Mouse (Mus musculus): ENCODE measurements around the gene Arhgef1.
"Not testable (repeated sequence)": the region's sequence is repeated elsewhere in the genome, so short reads cannot be mapped to it uniquely, and the experiment has no call there.

The Arhgef1 gene

DNA sequence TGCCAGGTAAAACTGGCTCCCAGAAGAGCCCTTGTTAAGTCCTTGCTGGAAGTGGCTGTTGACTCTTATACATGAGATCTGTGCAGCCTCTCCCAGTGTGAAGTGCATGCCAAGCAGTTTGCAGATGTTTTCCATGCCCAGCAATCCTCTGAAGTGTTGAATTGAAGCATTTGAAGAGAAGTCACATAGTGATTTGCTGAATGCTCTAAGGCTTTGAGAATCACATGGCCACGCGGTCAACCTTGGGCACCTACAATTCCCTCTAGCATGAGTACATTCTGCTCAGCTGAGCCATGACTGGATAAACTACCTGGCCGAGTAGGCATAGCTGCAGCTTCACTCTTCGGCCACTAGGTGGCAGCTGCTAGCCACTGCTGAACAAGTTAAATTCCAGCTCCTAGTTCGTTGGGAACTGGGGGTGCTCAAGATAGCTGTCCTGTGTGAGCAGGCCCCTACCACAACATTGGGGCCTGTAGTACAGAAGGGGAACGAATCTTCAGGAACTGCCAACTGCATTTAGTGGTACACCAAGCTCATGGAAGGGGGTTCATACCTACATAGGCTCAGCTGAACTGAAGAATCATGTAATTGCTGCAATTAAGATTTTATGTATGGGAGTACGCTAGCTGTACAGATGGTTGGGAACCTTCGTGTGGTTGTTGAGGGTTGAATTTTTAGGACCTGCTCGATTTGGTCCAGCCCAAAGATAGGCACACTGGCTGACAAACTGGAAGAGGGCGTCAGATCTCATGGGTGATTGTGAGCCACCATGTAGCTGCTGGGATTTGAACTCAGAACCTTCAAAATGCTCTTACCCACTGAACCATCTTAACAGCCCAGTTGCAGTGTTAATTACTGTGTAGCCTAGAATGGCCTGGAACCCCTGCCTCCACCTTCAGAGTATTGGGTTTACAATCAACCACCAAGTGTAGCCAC lies 12.2 kb upstream of the Arhgef1 start:
- DNase-seq = peak; percentile 67

DNA sequence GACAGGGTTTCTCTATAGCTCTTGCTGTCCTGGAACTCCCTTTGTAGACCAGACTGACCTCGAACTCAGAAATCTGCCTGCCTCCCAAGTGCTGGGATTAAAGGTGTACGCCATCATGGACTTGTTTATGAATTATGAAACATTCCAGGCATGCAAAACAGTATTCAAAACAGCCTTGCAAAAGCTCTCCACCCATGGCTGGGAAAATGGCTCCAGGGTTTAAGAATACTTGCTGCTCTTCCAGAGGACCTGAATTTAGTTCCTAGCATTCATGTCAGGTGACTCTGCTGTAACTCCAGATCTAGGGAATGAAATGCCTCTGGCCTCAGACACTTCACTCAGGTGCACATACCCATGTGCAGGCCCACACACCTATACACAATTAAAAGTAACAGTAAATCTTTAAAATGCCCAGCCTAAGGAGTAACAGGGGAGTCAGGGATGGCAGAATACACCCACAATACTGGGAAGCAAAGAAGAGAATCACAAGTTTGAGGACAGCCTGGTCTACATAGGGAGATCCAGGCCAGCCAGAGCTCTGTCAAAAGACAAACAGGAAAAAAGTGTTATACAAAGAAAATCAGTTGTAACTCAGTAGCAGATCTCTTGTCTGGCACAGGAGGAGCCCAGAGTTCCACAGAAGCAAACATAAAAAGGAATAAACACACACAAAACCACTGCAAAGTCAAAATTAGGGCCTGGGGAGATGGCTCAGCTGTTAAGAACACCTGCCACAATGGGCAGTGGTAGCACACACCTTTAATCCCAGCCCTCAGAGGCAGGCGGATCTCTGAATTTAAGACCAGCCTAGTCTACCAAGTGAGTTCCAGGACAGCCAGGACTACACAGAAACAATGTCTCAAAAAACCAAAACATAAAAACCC lies 11.2 kb upstream of the Arhgef1 start:
- no peak for DNase-seq

DNA sequence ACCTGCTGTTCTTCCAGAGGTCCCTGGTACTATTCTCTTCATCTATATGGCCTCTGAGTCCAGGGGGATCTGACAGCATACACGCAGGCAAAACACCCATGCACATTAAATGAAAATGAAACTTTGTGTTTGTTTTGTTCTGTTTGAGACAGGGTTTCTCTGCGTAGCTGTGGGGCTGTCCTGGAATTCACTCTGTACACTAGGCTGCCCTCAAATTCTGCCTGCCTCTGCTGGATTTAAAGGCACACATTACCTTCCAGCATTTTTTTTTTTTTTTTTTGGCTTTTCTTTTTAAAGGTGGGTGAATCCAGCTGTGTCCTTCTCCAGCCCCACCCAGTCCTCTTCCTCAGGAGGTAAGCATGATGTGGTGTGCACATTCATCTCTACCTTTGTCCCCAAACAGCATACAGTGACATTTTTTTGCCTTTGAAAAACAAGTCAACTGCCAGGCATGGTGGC lies 10.6 kb upstream of the Arhgef1 start:
- no peak for DNase-seq

GRCm38 (mm10) chr7:24895749-24896148 lies 7.0 kb upstream of the Arhgef1 start:
- DNase-seq = not testable (repeated sequence)

- DNase-seq = no peak
These were observed 6.4 kb upstream of the Arhgef1 start for GRCm38 (mm10) chr7:24896269-24896668.

GRCm38 (mm10) chr7:24897224-24897623 lies 5.5 kb upstream of the Arhgef1 start, which contains the start of gene Cd79a:
Gene Cd79a, plus strand, starts transcription at chr7:24897381.
- DNase-seq = no peak

DNA sequence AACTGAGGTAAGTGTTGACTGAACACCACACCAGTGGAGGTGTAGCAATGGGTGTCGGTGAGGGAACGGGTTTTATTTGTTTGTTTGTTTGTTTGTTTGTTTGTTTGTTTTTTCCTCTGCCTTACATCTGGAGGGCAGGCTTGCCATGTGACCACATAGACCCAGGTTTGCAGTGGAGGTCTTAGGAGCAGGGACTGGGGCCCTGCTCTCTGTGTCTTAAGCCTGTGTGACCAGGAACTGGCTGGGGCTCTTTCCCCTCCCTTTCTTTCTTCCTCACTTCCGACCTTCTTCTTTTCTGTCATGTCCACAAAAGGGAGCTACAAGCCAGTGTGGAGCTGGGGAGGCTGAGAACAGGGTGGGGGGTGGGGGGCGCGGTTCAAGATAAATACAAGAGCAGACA lies 4.8 kb upstream of the Arhgef1 start:
- DNase-seq = no peak

DNA sequence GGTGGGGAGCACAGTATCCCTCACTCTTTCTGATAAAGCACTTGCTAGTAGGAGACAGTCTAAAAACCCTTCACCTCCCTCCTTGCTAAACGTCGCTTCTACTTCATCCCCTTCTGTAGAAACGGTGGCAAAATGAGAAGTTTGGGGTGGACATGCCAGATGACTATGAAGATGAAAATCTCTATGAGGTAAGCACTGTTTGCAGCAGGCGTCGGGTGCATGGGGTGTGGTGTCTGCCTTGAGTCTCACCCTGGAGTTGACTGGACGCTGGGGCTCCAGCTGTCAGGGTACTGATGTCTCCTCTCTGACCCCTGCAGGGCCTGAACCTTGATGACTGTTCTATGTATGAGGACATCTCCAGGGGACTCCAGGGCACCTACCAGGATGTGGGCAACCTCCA lies 1.6 kb upstream of the Arhgef1 start:
- DNase-seq = no peak

GRCm38 (mm10) chr7:24901842-24902241 lies 870 bp upstream of the Arhgef1 start:
- no peak for DNase-seq

- no peak for DNase-seq
These were observed 465 bp upstream of the Arhgef1 start for GRCm38 (mm10) chr7:24902264-24902629.

GRCm38 (mm10) chr7:24903444-24903825 lies 723 bp downstream of the Arhgef1 start:
- no peak for DNase-seq

DNA sequence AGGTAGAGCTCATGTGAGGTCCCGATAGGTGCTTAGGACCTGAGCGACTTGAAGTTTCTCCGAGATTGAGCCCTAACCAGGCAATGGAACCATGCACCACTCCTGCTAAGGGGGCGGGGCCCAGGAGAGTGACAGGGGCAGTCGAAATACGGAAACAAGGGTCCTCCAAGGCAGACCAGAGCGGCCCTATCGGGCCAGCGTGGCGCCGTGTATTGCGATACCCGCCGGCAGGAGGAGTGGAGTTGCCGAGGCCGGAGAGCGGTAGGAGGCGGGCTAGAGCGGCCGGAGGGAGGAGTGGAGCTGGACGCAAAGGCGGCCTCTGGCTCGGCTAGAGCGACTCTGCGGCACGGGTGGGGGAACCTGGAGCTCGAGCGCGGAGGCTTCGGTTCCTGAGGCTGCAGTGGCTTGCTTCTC lies 1.4 kb downstream of the Arhgef1 start:
- peak; percentile 94 for DNase-seq

- DNase-seq = peak; percentile 47
These were observed 2.2 kb downstream of the Arhgef1 start for GRCm38 (mm10) chr7:24904936-24905335.

DNA sequence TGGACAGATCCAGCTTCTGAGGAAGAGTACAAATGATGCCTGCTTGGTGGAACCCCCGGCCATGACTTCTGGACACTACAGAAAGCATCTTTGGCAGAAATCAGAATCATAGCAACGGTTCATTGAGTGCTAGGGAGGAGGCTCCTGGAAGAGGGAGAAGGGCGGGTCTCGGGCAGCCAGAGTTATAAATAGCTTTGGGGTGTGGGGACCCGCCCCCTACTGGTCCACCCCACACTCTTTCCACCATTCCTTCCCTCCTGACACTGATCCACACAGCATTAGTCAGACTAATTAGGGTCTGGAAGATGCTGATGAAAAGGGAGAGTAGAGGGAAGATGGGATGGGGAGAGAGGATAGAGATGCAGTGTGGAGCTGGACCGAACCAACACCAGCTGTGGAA lies 3.8 kb downstream of the Arhgef1 start:
- no peak for DNase-seq

DNA sequence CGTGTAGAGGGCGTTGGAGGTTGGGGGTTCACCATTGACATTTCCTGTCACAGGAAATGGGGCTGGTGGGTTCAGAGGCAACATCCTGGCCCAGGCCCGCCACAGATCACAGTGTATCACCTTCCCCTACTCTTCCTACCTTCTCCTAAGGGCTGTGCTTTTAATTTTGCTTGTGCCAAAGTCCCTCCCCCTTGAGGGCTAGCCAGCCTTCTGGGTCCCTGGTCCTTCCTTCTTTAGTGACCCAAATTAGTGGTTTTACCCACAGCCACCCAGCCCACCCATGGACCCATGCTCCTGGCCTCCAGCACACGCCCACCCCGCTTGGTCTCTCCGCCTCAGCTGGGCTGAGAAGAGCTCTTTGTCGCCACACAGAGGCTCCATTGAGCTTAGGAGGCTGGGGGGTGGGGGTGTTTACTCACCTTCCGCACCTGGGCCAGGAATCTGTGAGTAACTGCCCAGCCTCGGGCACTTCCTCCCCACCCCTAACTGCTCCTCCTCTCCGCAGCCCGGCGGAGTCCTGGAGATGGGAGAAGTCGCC lies 4.6 kb downstream of the Arhgef1 start:
- no peak for DNase-seq

- DNase-seq = no peak
These were observed 9.8 kb downstream of the Arhgef1 start for GRCm38 (mm10) chr7:24912480-24912879.

GRCm38 (mm10) chr7:24918763-24919323 lies 16.1 kb downstream of the Arhgef1 start:
- no peak for DNase-seq

GRCm38 (mm10) chr7:24919728-24920127 lies 17.0 kb downstream of the Arhgef1 start:
- DNase-seq = no peak

GRCm38 (mm10) chr7:24930475-24930874 lies 27.8 kb downstream of the Arhgef1 start:
- no peak for DNase-seq

DNA sequence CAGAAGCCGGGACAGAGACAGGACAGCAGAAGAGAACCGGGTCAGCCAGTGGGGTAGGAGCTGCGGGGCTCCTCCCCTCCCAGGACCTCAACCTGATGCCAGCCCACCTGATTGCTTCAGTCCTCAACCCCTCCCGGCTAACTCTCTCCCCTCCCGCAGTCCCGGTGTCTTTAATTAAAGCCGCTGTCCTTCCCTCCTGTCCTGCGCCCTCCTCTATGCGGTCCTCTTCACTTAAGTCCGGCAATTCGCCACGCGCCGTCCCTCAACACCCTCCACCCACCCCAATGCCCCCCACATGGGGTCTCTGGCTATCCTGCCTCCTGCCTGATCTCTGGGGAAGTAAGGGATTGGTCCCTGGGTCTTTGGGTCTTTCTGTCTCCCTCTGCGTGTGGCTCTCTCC lies 28.9 kb downstream of the Arhgef1 start:
- no peak for DNase-seq

GRCm38 (mm10) chr7:24943641-24944040 lies 40.9 kb downstream of the Arhgef1 start:
- no peak for DNase-seq

DNA sequence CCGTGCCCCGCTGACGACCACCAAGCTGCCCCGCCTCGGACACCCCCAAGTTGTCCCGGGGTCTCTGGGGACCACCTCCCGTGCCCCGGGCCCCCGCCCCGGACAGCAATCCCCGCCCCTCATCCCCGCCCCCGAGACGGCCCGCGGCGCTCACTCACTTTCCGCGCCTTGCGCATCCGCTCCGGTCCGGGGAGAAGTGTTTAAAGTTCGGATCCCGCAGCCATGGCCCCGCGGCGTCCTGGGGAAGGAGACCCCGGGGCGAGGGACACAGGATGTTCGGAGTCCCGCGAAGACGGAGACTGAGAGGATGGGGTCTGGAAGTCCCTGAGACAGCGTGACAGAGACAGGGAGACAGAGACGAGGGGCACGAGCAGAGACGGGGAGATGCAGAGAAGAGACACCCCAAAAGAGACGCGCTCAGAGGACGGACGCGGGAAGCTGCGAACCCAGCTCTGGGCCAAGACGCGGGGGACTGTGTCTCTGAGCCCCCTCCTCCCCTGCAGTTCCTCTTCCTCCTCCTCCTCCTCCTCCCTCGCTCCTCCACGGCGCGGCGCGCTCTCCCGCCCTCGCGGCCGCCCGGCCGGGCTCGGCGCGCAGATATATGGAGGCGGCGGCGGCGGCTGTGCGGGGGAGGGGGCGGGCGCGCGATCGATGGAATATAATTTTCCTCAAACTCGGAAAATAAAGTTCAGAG lies 41.7 kb downstream of the Arhgef1 start, which contains the start of gene Gm4881:
TSS of gene Gm4881 (minus strand) at position 238 of the 694 bp plus-strand sequence.
- DNase-seq = no peak
